ENCODE assay signal across 7 mouse cellular contexts in the genomic region with DNA sequence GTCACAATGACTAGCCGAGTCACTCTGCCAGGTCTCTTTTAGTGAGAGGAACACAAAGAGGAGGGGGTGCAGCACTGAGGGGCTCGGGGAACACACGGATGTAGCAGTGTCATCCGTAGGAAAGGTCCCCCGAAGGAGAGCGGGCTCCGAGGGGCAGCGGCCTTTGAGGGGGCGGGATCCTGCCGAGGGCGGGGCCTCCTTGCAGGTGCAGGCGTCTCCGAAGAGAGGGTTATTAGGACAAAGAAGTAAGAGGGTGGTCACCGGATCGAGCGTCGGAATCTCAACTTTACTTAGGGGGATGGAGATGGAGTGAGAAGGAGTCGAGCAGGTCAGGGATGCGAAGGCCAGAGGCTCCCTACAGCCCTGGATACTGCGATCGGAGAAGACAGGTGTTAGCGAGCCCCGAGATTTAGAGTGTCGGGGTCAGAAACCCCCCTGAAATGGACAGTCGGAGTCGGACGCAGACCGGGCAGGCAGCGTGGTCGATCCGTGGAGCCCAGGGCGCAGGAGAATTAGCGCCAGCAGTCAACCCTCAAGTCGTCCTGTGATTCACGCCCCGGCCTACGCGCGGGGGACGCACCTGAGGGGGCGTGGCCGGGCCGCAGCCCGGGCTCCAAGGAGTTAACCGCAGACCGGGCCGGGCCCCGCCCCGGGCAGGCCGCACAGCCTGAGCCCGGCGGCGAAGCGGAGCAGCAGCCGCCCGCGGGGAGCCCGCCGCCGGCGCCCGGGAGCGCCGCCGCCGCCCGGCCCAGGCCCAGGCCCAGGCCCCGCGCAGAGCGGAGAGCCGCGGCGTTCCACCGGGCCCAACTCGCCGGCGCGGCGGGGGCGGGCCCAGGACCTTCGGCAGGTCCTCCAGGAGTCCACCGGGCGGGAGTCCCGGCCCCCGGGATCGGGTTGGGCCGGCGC. TPM values are rescaled to one million over a fixed set of nuclear protein-coding genes. Genes with fewer than 3 reads are reported as not detected.
A peak's percentile ranks its signal among the peaks of the same experiment; 100 is the strongest.
DNase-seq lines count a peak whose midpoint lies in the region; ATAC-seq lines count a peak whose summit lies in the region.

No protein-coding gene starts in this region.

- peak; percentile 65 for DNase-seq in T-cell, adult 2 months (ENCODE audit: low spot score)
- DNase-seq in cerebellum, postnatal 10 days, result peak; percentile 79 to 84
- DNase-seq in frontal cortex, postnatal 25 days (ENCODE audit: low spot score in 2 of 2), result peak; percentile 47 to 60
- peak; percentile 87 for DNase-seq in induced T-regulatory cell, adult 2 months (ENCODE audit: low read depth)
- peak; percentile 62 to 71 for DNase-seq in left cerebral cortex, postnatal 14 days (ENCODE audit: low spot score in 2 of 2)
- DNase-seq in right cerebral cortex, postnatal 36 days (ENCODE audit: low spot score in 2 of 2), result peak; percentile 60 to 66

- intact Hi-C loops in left cerebral cortex, postnatal 14 days (cut with DNase I), result loop anchor here (2.0 to 5.0 kb wide), 2 partner anchors 36 to 120 kb away; a partner anchor contains a TSS

- peak; percentile 24; the same call in 1 of the 2 replicates for ATAC-seq in megakaryocyte progenitor cell, adult 5-6 weeks (replicated peaks; ENCODE audit: poor library complexity)

RNA-seq across cellular contexts. Expression of a gene that starts 1.0 kb away (rescaled TPM):
- 10 to 100 TPM; 63.7 to 69.4 TPM for total RNA-seq in left cerebral cortex, postnatal 14 days (2021)
- 5.2 and 6.3 TPM in 2 replicates for total RNA-seq in megakaryocyte progenitor cell, adult 5-6 weeks (2015)
- 5.7 and 5.9 TPM in 2 replicates for total RNA-seq in megakaryocyte progenitor cell, adult 5-6 weeks (2017)

RNA-seq across cellular contexts. Expression of a gene that starts 11.7 kb away (rescaled TPM):
- total RNA-seq in left cerebral cortex, postnatal 14 days (2021), result under 1 TPM in 1 of 2 experiments, not detected in 1; 0.36 TPM
- 2.2 and 6.3 TPM in 2 replicates for total RNA-seq in megakaryocyte progenitor cell, adult 5-6 weeks (2015)
- total RNA-seq in megakaryocyte progenitor cell, adult 5-6 weeks (2017), result 8.2 and 8.7 TPM in 2 replicates

RNA-seq across cellular contexts. Expression of a gene that starts 13.8 kb away (rescaled TPM):
- under 1 TPM; 0.33 to 0.74 TPM for total RNA-seq in left cerebral cortex, postnatal 14 days (2021)
- not detected in 2 replicates for total RNA-seq in megakaryocyte progenitor cell, adult 5-6 weeks (2015)
- not detected in 2 replicates for total RNA-seq in megakaryocyte progenitor cell, adult 5-6 weeks (2017)

RNA-seq across cellular contexts. Expression of a gene that starts 40.8 kb away (rescaled TPM):
- total RNA-seq in left cerebral cortex, postnatal 14 days (2021), result not detected
- total RNA-seq in megakaryocyte progenitor cell, adult 5-6 weeks (2015), result not detected in 2 replicates
- total RNA-seq in megakaryocyte progenitor cell, adult 5-6 weeks (2017), result not detected in 2 replicates

RNA-seq across cellular contexts. Expression of a gene that starts 50.0 kb away (rescaled TPM):
- 10 to 100 TPM; 23.0 to 29.0 TPM for total RNA-seq in left cerebral cortex, postnatal 14 days (2021)
- total RNA-seq in megakaryocyte progenitor cell, adult 5-6 weeks (2015), result 34.5 and 43.0 TPM in 2 replicates
- 49.6 and 53.9 TPM in 2 replicates for total RNA-seq in megakaryocyte progenitor cell, adult 5-6 weeks (2017)

Comparison
In these comparisons a context has a peak if more than half of its experiments do, and no peak if none do; other contexts are left out.
1. Peak in every context shown above with its lines: DNase-seq and ATAC-seq.
2. RNA of a gene that starts 1.0 kb away (total RNA-seq): 63.7 to 69.4 TPM in left cerebral cortex, postnatal 14 days; 5.2 to 6.3 TPM in megakaryocyte progenitor cell, adult 5-6 weeks; every median in the first group is over 4 times any median in the second.